Mouse (Mus musculus) thymus, postnatal 10 days (tissue): ENCODE measurements around the gene Itfg2.

Experiments used
- DNase-seq, 2 experiments: peaks; one replicate each; pipeline ENCODE4 v3.0.0; 2021; ENCODE audit warnings: low spot score in 2 of 2

Itfg2 gene

DNA sequence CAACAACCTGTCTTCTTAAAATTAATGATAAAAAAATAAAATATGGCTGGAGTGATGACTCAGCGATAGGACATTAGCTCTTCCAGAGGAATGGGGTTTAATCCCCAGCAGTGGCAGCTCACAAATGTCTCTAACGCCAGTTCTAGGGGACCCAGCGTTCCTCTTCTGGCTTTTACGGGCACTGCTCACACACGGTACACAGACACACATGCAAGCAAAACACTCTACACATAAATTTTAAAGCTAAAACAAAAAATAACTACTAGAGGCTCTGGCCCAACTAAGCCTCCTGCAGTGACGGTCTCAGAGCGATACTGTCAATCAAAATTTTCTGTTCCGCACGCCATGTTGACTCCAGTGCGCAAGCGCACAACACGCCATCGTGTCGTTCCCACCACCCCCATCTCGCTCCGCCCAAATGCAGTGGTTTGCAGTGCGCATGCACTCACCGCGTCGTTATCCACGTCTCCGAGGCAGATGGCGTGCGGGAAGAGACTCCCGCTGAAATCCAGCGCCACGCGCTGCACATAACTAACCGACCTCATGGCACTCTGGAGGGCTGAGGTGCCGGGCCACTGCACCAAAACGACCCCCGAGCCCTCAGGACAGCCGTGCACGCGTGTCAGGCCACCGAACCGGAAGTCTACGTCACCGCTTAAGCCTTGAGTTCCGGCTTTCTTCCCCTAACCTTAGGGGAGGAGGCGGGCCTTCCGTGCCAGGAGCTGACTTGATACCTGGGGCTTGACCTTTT, at the start of gene Itfg2:
Gene Itfg2 (minus strand): TSS at position 663 of the 751 bp plus-strand sequence.
- peak; percentile 92 to 93 for DNase-seq

DNA sequence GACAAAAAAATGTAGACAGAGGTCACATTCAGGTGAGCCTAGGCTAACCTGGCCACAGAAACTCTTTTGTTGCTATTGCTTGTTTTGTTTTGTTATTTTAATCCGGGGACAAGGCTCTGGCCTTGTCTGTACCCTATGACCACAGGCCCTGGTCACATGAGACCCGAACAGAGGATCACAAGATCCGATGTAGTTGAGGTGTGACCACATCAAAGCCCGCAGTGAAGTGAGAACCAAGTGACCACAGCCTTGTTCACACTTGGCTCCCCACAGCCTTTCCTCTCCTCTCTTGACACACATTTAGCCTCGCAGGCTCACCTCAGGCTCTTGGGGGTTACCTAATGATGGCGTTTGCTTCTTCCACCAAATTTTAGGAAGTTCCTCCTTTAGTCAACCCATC, 49.4 kb upstream of the Itfg2 start:
- DNase-seq = no peak

GRCm38 (mm10) chr6:128469451-128469850, 44.7 kb upstream of the Itfg2 start:
- peak in 1 of 2 experiments; percentile 53 for DNase-seq

DNA sequence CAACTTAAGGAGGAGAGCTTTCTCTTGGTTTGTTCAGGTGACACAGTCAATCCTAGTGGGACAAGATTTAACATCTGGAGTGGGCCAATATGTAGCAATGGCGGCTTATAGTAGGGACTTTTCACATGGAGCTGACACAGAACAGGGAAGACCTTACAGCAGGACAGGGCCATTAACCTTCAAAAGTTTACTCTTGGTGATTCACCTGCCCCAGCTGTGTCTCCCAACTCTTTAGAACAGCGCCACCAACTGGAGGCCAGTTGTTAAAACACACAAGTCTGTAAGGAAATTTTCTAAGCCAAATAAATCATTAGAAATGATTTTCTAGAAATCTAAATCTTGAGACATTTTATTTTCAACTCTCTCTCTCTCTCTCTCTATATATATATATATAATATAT, 42.6 kb upstream of the Itfg2 start:
- DNase-seq = peak in 1 of 2 experiments; percentile 20

- DNase-seq = no peak
Observed at GRCm38 (mm10) chr6:128466563-128466962, 41.8 kb upstream of the Itfg2 start.

GRCm38 (mm10) chr6:128466043-128466442, 41.3 kb upstream of the Itfg2 start:
- no peak for DNase-seq

DNA sequence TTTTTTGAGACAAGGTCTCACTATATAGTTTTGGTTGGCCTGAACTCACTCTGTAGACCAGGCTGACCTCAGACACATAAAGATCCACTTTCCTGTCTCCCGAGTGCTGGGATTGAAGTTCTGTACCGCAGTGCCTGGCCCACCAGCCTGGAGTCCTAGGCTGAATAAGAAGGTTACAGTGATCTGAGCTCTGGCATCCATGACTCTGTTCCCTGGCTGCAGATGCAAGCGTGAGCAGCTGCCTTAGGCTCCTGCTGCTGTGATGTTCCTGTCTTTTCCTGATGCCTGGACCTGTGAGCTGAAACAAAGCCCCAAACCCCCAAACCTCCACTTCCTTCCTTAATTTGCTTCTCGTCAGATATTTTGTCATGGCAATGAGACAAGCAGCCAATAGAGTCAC, 40.3 kb upstream of the Itfg2 start:
- DNase-seq = no peak

DNA sequence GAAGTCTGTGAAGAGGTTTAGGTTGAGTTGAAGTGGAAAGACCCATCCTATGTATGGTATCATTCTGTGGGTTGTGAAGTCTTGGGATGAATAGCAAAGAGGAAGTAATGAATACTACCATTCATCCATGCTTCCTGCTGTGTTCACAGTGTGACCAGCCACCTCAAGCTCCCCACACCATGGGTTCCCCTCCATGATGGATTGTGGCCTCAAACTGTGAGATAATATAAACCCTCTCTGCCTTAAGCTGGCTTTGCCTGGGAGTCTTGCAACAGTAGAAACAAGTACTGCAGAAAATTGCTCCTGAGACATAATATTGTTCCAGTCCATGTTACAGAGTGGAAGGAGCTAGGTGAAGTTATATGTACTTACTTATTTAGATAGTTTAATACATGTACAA, 36.9 kb upstream of the Itfg2 start:
- no peak for DNase-seq

DNA sequence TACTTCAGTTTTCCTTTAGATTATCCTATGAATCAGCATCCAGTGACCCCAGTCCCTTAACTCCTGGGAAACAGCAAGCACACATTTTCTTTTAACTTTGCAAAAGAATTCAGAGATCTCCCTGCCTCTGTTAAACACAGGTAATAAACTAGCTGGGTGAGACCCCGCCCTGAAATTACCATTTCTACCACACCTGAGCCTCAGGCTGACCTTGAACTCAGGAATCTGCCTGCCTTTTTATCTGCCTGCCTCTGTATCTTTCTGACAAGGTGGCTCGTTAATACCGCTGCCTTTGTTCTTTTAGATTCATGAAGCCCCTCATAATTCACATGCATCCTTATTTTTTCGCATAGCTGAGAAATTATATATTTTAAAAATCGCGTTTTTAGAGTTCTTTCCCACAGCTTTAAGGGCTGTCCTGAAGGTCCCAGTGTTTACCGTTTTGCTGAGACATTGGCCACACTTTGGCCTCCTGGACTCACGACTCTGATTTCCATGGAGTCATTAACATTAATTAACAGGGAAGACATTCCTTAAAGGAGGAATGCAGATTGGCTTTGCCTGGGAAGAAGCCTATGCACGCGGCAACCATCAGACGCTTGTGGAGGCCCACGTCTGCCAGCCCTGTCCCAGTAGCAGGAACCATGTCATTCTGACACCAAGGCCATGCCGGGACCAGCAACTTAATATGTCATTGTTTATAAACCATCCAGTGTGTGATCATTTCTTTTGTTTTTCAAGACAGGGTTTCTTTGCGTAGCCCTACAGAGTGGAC, 36.2 kb upstream of the Itfg2 start:
- no peak for DNase-seq

DNA sequence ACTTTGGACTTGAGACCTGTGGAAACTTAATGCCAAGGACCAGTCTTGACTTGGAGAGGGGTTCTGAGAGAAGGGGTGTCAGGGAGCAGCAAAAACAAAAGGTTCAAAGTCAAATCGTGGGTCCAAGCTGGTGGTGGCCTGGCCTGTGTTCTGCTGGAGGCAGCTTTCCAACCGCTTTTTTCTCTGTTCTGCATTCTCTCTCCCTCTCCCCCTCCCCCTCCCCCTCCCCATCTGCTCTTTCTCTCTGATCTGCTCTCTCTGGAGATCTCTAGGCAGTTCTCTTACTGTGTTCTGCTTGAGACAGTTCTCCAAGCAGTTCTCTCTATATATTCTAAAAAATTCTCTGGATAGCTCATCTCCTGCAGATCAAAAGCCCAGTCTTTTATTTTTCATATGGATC, 35.6 kb upstream of the Itfg2 start:
- no peak for DNase-seq

- no peak for DNase-seq
Observed at GRCm38 (mm10) chr6:128457186-128457585, 32.5 kb upstream of the Itfg2 start.

DNA sequence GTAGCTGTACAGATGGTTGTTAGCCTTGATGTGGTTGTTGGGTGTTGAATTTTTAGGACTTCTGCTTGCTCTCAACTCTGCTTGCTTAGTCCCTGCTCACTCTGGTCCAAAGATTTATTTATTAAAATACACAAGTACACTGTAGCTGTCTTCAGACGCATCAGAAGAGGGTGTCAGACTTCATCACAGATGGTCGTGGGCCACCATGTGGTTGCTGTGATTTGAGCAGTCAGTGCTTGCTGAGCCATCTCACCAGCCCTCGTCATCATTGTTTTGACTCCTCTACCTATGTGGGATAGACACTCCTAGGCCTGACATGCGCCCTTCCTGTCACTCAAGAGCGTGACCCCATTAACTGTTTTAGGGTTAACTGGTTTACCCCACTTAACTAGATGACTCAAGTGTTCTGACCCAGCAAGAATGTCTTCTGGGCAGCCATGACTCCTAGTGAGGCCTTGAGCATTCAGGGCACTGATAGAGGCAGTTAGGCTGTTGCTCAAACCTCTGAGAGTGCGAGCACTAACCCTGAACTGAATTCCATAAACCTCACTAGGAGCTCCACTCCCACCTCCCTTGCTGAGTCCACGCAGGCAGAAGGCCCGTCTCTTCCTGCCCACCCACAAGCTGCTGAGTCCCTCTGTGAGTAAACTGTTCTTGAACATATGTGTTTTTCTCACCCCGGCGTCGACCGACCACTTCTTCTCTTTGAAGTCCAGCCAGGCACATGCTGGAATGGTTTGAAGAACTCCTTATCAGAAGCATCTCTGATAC, 31.3 kb upstream of the Itfg2 start:
- DNase-seq = no peak

DNA sequence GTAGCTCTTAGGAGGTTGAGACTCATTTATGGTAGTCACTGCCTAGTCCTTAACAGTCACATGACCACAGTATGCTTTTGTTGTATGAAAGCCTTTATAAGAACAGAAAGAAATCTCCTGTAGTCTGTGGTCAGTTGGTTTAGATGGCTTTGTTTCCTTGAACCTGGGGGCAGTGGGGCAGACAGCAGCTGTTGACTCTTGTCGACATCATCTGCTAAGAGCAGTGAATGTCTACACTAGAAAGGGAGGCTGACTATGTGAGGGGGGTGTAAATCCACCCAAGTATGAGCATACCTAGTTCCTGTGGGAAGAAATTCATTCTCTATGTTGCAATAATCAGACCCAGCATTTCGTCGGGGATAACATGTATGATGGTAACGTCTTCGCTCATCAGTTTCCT, 22.3 kb upstream of the Itfg2 start:
- DNase-seq = no peak

DNA sequence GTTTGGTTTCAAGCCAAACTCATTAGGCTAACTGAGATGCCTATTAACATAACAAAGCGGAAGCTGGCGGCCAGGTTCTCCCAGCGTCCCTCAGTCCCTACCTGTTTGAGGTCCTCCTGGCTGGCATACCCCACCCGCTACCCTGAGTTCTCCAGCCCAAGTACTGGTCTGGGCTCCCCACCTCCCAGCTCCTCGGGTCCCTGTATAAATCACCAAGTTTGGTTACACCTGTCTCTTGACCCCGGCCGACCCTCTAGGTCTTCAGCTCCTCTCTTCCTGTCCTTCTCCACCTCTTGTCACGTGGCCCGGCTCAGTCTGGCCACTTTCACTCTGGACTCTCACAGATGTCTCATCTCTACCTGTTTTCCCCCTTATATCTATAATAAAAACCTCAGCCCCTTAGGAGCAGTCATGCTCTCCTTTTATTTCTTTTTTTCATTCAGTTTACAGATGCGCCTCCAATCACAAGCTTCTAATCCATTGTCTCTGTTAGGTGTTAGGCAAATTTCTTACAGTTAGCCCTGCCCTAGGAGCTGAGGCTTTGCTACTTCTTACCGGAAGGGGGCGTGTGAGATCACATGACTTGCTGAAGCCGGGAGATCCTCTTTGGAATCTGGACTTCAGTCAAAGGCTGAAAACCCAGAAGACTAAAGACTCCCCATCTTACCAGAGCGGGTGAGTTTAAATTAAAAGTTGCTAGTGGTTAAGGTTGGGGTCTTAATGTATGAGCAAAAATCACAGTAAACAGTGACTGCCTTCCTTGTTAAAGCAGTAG, 21.2 kb upstream of the Itfg2 start:
- DNase-seq = peak in 1 of 2 experiments; percentile 46

DNA sequence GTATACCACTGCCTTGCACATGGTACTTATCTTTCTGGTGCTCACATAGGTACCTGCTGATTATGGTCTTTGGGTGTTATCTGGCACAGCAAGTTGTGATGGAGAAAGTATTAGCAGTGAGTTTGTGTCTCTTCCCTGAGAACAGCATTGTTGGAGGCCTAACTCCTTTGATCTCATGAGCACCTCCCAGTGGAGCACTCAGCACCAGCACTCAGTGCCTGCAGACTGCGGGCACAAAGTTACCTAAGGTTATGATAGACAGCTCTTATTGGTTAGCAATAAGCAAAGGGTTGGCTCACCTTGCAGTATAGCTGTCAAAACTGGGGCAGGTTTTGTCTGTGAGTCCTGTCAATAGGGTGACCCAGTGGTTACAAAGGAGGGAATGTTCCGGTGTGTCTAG, 15.5 kb upstream of the Itfg2 start:
- no peak for DNase-seq

DNA sequence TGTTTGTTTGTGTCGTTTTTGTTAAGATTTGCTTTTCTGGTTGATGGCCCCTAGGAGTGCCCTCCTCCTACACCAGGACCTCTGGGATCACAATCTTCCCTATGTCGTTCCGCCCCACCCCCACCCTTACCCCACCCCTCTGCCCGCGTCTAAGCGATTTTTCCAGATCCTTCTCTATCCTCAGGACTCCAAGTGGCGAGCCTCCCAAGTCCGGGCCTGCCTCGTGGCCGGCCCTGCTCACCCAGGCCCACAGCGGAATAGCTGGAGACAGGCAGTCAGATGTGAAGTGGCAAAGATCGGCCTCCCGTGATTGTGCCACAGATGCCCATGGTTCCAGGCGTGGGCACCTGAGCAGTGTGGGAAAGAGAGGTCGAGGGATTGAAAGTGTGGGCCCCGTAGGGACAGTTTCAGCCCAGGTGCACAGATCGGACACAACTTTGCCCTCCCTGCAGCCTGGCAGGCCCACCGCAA, 14.2 kb upstream of the Itfg2 start:
- peak in 1 of 2 experiments; percentile 33 for DNase-seq

DNA sequence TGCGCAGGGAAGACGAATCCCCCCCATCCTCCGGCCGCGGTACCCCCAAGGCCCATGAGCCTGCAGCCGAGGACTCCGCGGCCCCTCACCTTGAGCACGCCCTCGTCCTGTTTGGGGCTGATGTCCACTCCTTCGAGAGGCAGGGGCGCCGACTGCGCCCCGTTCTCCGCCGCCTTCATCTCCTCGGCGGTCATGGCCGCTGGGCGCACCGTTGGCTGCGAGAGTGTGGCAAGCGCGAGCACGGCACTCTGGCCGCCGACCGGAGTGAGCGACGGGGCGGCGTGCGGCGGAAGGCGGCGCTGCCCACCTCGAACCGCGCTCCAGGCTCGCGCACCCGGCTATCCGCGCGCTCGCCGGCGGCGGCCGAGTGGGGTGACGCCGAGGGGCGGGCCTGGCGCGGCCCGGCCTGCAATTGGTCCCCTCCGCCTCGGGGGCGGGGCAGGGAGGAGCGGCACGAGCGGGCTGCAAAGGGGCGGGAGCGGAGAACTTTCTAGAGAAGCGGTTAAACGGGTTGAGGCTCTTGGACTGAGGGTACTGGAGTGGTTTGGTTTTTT, 13.7 kb upstream of the Itfg2 start, which contains the start of gene Fkbp4:
Gene Fkbp4 (minus strand): TSS at position 361 of the 554 bp plus-strand sequence.
- peak; percentile 85 to 90 for DNase-seq

- DNase-seq = peak; percentile 54 to 59
Observed at GRCm38 (mm10) chr6:128437731-128438316, 13.1 kb upstream of the Itfg2 start.

DNA sequence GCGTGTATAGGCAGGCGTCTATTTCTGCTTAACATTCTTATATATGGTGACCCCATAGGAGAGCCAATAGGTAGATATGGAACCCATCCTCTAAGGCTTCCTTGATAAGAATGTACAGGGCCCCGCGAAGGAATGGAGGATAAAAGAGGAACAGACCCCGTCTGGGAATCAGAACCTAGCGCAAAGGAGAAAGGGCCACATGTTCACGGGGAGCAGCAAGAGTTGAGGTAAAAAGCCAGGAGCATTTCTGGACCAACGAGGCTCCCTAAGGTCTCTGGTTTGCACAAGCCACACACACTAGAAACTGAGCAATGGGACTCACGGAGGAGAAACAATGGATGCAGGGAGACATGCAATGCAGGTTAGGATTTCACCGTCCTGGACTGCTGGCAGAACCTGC, 12.6 kb upstream of the Itfg2 start:
- DNase-seq = no peak

- no peak for DNase-seq
Observed at GRCm38 (mm10) chr6:128436356-128437005, 11.8 kb upstream of the Itfg2 start.
